Mouse (Mus musculus): Measurements from ENCODE around the gene Gpc1.

GRCm38 (mm10) chr1:92798425-92798824 is 33.0 kb upstream of the Gpc1 start:
- TF ChIP-seq ZNF384 (IDR thresholded peaks at IDR 0.05; ENCODE audit: low read depth, low read length) (no peak), ZC3H11A (IDR thresholded peaks at IDR 0.05; ENCODE audit: borderline replicate concordance, low read depth, low read length) (no peak)
